Mouse (Mus musculus): ENCODE measurements around the gene Atf6b.

- TF ChIP-seq CTCF (IDR thresholded peaks at IDR 0.05; ENCODE audit: low read depth, low read length) (peak; percentile 40), POLR2A (IDR thresholded peaks at IDR 0.05; ENCODE audit: insufficient read depth, low read length) (no peak), EP300 (IDR thresholded peaks at IDR 0.05; ENCODE audit: insufficient read depth, low read depth, low read length) (no peak)
These were observed 6.9 kb downstream of the Atf6b start for GRCm38 (mm10) chr17:34653746-34654285.
